Mouse (Mus musculus): ENCODE data around the gene A730009L09Rik. TPM values are rescaled to one million over a fixed set of nuclear protein-coding genes. Genes with fewer than 3 reads are reported as not detected.
A peak's percentile ranks its signal among the peaks of the same experiment; 100 is the strongest.

Gene A730009L09Rik
- polyA plus RNA-seq, 1 experiment from 2014 or later, result not detected

DNA sequence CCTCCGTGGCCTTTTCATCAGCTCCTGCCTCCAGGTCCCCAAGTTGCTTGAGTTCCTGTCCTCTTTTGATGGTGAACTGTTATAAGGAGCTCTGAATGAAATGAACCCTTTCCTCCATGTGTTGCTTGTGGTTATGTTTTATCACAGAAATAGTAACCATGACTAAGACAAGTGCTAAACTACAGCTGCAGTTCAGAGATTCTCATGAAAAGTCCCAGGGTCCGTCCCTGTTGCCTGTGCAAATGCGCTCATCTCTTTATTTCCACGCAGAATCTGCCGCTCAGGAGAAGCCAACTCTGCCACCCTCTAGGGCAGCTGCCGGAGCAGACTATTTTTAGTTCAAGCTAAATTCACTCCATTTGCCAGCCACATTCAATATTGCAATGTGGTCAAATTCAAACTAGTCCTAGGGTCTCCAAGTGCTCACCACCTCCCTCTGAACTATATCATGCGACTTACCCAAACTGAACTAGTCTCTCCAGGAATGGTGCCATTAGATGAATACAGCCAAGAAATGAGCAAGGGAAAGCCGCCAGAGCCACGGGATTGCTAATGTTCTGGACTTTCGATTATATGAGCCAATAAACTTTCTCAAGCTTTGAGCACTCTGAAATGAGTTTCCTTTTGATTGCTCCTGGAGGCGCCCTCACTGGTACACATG lies 7.2 kb downstream of the A730009L09Rik start:
- Histone ChIP-seq H3K9me3 (no peaks in the 10 kb centered on the region), H3K9ac (no peak overlapping the region), H3K27me3 (no peaks in the 10 kb centered on the region), H3K4me3 (no peak overlapping the region), H3K4me1 (0 out of 2 replicates have a peak, but pooled peaks cover 6% of the 10 kb centered on the region), H3K27ac (no peak overlapping the region), H3K36me3 (no peaks in the 10 kb centered on the region), H3K4me2 (replicated peaks) (no peak overlapping the region)
- no peak for ATAC-seq (ENCODE audit: low FRiP score, low read depth)
- WGBS, result 67% methylated on average over 11 of the region's 11 CpGs

DNA sequence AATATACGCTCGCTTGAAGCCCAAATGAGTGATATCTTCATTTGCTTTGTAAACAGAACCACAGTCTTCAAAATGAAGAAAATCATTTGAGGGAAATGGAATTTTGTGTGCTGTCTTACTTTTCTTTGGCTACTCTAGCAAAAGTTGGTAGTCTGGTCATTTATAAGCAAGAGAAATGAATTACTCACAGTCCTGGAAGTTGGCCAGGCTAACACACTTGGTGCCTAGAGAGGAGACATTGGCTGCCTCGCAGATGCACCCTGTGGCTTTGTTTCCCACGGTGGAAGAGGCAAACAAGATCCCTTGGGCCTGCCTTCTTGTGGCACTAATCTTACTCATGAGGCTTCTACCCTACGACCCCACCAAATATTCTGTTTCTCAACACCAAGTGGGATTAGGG lies 8.1 kb downstream of the A730009L09Rik start:
- no peak overlapping the region for H3K4me2 ChIP-seq (replicated peaks)
- no peak overlapping the region for H3K4me3 ChIP-seq
- no peak overlapping the region for H3K27ac ChIP-seq
- 0 out of 2 replicates have a peak, but pooled peaks cover 6% of the 10 kb centered on the region for H3K4me1 ChIP-seq
- no peak overlapping the region for H3K9ac ChIP-seq
- H3K36me3 ChIP-seq, result no peaks in the 10 kb centered on the region
- no peak for ATAC-seq (ENCODE audit: low FRiP score, low read depth)
- 84% methylated on average over 5 of the region's 5 CpGs for WGBS
- H3K9me3 ChIP-seq, result no peaks in the 10 kb centered on the region
- no peaks in the 10 kb centered on the region for H3K27me3 ChIP-seq

DNA sequence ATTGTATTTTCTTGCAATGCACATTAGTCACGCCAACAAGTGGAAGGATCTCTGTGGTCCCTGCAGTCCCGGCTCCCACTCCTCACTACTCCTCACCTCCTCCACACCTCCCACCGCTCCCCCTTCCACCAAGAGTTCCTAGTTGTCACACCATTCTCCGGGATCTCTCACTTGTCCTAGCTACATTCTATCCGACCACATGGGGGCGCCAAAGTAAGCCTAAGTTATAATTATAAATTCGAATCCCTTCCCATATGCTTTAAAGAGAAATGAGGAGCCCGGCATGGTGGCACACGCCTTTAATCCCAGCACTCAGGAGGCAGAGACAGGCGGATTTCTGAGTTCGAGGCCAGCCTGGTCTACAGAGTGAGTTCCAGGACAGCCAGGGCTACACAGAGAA lies 12.5 kb downstream of the A730009L09Rik start:
- H3K36me3 ChIP-seq, result no peaks in the 10 kb centered on the region
- H3K27ac ChIP-seq, result no peak overlapping the region
- H3K27me3 ChIP-seq, result no peaks in the 10 kb centered on the region
- no peak overlapping the region for H3K9ac ChIP-seq
- H3K4me3 ChIP-seq, result no peak overlapping the region
- 60% methylated on average over 11 of the region's 11 CpGs for WGBS
- ATAC-seq (ENCODE audit: low FRiP score, low read depth), result no peak
- no peak overlapping the region for H3K4me2 ChIP-seq (replicated peaks)
- 0 out of 2 replicates have a peak, but pooled peaks cover under 1% of the 10 kb centered on the region for H3K4me1 ChIP-seq
- no peaks in the 10 kb centered on the region for H3K9me3 ChIP-seq

DNA sequence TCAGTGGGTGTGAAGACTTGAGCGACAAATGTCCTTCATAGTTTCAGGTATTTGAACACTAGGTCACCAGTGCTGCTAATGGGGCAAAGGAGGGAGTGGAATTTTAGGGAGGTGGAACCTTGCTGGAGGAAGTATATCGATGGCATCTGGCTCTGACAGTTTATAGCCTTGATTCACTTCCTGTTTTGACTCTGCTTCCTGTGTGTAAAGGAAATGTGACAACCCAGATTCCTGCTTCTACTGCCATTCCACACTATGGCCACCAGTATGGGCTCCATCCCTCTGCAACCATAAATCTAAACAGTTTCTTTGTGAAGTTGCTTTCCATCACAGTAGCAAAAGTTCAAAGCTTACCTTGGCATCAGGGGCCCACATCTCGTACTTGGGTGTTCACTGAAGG lies 17.9 kb downstream of the A730009L09Rik start:
- no peak overlapping the region for H3K4me2 ChIP-seq (replicated peaks)
- WGBS, result 82% methylated on average over 3 of the region's 3 CpGs
- H3K36me3 ChIP-seq, result no peaks in the 10 kb centered on the region
- H3K9me3 ChIP-seq, result no peaks in the 10 kb centered on the region
- no peak overlapping the region for H3K9ac ChIP-seq
- ATAC-seq (ENCODE audit: low FRiP score, low read depth), result no peak
- H3K4me3 ChIP-seq, result no peak overlapping the region
- no peaks in the 10 kb centered on the region for H3K4me1 ChIP-seq
- no peaks in the 10 kb centered on the region for H3K27me3 ChIP-seq
- no peak overlapping the region for H3K27ac ChIP-seq

DNA sequence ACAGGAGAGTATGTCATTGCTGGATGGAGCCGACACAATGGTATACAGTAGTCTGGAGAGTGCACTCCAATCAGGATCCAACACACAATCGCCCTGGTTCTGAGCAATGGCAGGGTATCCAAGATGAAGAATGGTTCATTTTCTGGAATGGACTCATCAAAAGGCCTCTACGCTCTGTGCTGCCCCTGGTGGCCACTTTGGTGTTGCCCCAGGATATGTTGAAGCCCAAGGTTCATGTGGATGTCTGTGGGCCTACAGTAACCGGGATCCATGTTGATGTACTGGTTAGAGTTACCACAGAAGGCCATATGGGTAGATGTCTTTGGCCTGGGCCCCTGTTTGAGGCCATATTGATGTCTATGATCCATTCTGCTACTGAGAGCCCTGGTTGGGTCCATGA lies 31.1 kb downstream of the A730009L09Rik start:
- Histone ChIP-seq H3K27me3 (no peaks in the 10 kb centered on the region), H3K9me3 (no peaks in the 10 kb centered on the region), H3K27ac (no peak overlapping the region), H3K4me3 (no peak overlapping the region), H3K36me3 (no peaks in the 10 kb centered on the region), H3K9ac (no peak overlapping the region), H3K4me1 (no peaks in the 10 kb centered on the region), H3K4me2 (replicated peaks) (no peak overlapping the region)
- ATAC-seq (ENCODE audit: low FRiP score, low read depth), result no peak
- WGBS, result 90% methylated on average over 4 of the region's 4 CpGs

DNA sequence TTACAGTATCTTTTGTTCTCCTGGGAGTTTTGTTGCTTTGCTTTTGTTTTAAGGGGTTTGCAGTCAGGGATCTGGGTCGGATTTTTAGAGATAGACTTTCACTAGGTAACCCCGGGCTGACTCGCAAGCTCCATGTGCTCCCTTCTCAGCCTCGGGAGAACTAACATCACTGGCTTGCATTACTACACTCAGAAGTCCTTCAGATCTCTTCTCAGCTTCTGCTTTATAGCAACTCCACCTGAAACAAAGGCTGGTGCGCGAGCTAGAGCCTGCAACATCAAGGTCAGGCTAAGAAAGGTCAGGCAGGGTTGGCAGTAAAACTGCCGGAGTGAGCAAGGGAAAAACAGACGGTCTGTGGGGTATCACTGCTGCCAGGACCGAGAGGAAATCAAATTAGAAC lies 34.2 kb downstream of the A730009L09Rik start:
- 23% methylated on average over 9 of the region's 9 CpGs for WGBS
- ATAC-seq (ENCODE audit: low FRiP score, low read depth), result no peak

DNA sequence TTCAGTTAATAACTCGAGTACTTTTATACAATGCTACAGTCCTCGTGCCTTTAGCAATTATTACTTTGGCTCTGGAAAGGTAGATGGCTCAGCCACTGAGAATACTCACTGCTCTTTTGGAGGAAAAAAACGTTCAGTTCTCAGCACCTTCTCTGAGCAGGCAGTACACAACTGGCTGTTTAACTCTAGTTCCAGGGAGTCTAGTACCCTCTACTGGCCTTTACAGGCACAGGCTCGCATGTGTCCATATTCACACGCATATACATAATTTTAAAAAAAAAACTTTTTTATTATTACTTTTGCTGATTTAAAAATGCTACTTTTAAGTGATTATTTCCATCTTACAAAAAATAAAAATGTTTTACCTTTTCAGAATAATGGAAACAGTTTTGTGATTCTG lies 35.5 kb downstream of the A730009L09Rik start:
- no peak overlapping the region for H3K9ac ChIP-seq
- no peaks in the 10 kb centered on the region for H3K4me1 ChIP-seq
- no peak overlapping the region for H3K4me2 ChIP-seq (replicated peaks)
- no peaks in the 10 kb centered on the region for H3K9me3 ChIP-seq
- WGBS, result 79% methylated on average over 5 of the region's 5 CpGs
- no peak overlapping the region for H3K4me3 ChIP-seq
- H3K27ac ChIP-seq, result no peak overlapping the region
- H3K36me3 ChIP-seq, result no peaks in the 10 kb centered on the region
- no peaks in the 10 kb centered on the region for H3K27me3 ChIP-seq
- ATAC-seq (ENCODE audit: low FRiP score, low read depth), result no peak

More for the DNA sequence above, 34.2 kb downstream of the A730009L09Rik start:
- Histone ChIP-seq H3K9ac (no peak overlapping the region), H3K27ac (no peak overlapping the region), H3K27me3 (no peaks in the 10 kb centered on the region), H3K4me1 (no peaks in the 10 kb centered on the region), H3K4me3 (no peak overlapping the region), H3K4me2 (replicated peaks) (peak overlapping the region; percentile 36), H3K9me3 (no peaks in the 10 kb centered on the region), H3K36me3 (no peaks in the 10 kb centered on the region)

DNA sequence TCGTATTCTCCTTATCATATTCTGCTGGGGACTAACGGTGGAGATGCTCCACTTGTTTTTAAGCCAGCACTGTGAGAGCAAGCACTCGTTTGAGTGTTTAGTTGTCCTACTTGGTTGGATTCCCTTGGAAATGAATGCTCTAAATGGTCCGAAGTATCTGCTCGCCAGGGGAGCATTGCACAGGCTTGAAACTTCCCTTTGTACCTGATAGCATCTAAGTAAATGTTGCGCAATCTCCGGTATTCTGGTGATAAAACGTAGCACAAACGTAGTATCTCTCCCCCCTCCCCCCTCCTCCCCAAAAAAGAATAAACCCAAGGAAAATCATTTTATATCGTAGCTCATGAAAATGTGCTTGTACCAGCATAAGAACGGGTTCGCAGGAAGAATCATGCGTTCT lies 39.1 kb downstream of the A730009L09Rik start:
- no peaks in the 10 kb centered on the region for H3K36me3 ChIP-seq
- ATAC-seq (ENCODE audit: low FRiP score, low read depth), result no peak
- 83% methylated on average over 13 of the region's 13 CpGs for WGBS
- no peaks in the 10 kb centered on the region for H3K27me3 ChIP-seq
- no peak overlapping the region for H3K4me2 ChIP-seq (replicated peaks)
- no peaks in the 10 kb centered on the region for H3K4me1 ChIP-seq
- H3K27ac ChIP-seq, result no peak overlapping the region
- no peak overlapping the region for H3K9ac ChIP-seq
- no peaks in the 10 kb centered on the region for H3K9me3 ChIP-seq
- no peak overlapping the region for H3K4me3 ChIP-seq

DNA sequence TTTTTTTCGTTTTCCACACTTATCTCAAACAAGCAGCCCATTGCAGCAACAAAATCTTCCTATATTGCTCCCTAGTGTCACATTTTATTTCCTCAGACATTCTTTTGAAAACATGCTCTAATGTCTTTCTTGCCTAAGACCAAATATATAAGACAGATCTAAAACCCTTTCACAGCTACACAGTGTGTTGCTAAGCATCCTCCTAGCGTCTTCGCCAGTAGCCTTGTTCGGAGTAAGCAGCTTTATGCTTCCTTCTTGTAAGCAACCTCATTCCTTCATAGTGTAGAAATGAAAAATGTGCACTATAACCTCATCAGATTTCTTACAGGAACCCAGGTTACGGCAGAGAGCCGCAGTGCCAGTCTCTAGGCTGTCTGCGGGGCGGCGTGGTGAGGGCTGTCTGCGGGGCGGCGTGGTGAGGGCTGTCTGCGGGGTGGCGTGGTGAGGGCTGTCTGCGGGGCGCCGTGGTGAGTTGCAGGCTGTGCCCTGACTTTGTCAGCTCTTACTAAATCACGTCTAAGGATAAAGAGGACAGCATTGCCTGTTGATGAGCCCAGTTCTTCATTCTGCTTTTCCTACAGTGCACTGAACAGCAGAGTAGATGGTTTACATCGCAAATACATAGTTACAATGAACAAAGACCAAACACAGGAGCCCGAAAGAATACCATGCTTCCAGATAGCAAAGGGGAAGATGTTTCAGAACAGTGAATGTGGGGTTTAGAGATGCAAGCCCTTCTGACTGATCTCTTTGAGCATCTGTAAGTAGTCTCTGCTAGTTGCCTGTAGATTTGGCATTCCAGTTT lies 43.4 kb downstream of the A730009L09Rik start:
- no peak for ATAC-seq (ENCODE audit: low FRiP score, low read depth)
- Histone ChIP-seq H3K4me3 (no peak overlapping the region), H3K27me3 (no peaks in the 10 kb centered on the region), H3K4me2 (replicated peaks) (peak overlapping the region; percentile 43), H3K9ac (0 out of 2 replicates have a peak overlapping the region, but pooled peaks have one; percentile 20), H3K27ac (no peak overlapping the region), H3K9me3 (no peaks in the 10 kb centered on the region), H3K4me1 (no peaks in the 10 kb centered on the region), H3K36me3 (no peaks in the 10 kb centered on the region)
- WGBS, result 56% methylated on average over 20 of the region's 20 CpGs

DNA sequence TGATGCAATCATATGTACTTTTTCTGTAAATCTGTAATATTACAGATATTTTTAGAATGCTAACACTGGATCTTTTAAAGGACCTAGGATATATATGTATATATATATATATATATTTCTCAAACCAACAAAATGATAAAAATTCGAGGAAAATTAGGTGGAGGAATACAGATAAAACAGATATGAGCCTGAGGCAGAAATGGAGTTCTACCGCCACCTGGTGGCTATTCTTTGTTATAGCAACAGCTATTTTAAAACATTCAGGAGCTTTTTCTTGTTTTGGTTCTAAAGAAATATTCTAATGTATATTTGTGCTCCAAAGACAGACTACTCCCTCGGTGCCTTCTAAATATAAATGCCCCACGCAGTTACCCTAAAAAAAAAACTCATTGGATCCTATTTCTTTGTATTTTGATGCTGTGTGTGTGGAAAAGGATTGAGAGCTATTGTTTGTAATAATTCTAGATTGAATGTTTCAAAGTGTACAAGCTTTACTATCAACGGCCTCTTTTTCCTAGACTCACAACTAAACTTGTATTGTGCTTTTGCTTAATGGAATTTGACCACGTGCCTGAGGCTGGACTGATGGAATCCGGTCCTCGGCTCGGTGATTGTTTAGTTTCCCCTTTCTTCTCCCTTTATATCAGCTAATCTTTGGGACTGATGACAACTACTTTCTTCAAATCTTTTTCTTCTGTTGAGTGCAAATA lies 44.8 kb downstream of the A730009L09Rik start:
- Histone ChIP-seq H3K9me3 (no peaks in the 10 kb centered on the region), H3K36me3 (no peaks in the 10 kb centered on the region), H3K9ac (no peak overlapping the region), H3K4me3 (no peak overlapping the region), H3K27me3 (no peaks in the 10 kb centered on the region), H3K4me2 (replicated peaks) (no peak overlapping the region), H3K27ac (no peak overlapping the region), H3K4me1 (no peaks in the 10 kb centered on the region)
- ATAC-seq (ENCODE audit: low FRiP score, low read depth), result no peak
- 39% methylated on average over 9 of the region's 9 CpGs for WGBS

DNA sequence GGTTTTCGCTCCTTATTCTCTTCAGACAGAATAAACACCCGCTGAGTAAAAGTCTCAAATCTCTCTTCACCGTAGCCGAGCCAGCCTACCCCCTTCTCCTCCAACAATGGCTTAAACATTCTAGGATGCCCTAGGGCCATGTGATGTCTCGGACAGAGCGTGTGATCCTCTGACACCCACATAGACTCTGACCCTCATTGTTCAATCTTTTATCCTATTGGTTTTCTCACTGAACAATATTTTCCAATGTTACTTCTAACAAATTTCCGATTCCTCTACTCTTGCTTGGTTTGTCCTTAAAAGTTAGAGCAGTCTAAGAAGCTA lies 45.3 kb downstream of the A730009L09Rik start:
- H3K36me3 ChIP-seq, result no peaks in the 10 kb centered on the region
- H3K4me2 ChIP-seq (replicated peaks), result no peak overlapping the region
- no peaks in the 10 kb centered on the region for H3K27me3 ChIP-seq
- no peaks in the 10 kb centered on the region for H3K4me1 ChIP-seq
- no peak overlapping the region for H3K4me3 ChIP-seq
- H3K9me3 ChIP-seq, result no peaks in the 10 kb centered on the region
- 71% methylated on average over 7 of the region's 7 CpGs for WGBS
- H3K27ac ChIP-seq, result no peak overlapping the region
- ATAC-seq (ENCODE audit: low FRiP score, low read depth), result no peak
- H3K9ac ChIP-seq, result no peak overlapping the region
